Mouse (Mus musculus) testis, adult 2 months (tissue): ENCODE data around the gene Tpi1.

Experiments used
- CTCF ChIP-seq: fragments of 200-500 bp; IDR thresholded peaks from 2 replicates; pipeline ENCODE4 v1.5.1; 2012; ENCODE audit warnings: low read depth, mild to moderate bottlenecking, inconsistent platforms, low read length, moderate library complexity; ENCODE audit not compliant: control insufficient read depth, insufficient read depth, insufficient replicate concordance
- POLR2A ChIP-seq: fragments of 200-500 bp; IDR thresholded peaks from 2 replicates; pipeline ENCODE4 v1.6.1; 2012; ENCODE audit warnings: low read depth, mild to moderate bottlenecking, inconsistent platforms, low read length, moderate library complexity; ENCODE audit not compliant: control insufficient read depth

DNA sequence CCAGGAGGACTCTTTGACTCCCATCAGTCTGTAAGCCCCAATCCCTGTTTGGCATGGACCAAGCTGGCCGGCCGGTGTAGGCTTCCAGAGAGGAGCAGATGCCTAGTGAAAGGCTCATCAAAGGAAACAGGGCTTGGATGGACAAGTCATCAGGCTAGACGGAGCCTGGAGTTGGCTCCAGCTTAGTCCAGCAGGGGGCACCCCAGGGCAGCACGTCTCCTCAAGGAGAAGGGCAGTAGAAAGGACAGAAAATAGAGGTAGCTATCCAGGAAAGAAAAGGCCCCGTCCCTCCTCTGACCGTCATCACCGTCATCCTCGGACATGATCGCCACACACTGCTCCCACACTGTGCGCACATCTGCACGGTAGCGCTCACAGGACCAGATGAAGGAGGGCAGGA, 45.6 kb upstream of the Tpi1 start:
- TF ChIP-seq CTCF (peak; percentile 80; the same call in 1 of the 2 replicates), POLR2A (no peak)
